Mouse (Mus musculus) embryonic stem cell, embryonic (primary cell): Measurements from ENCODE around the gene Wdr20.

ENCODE experiments used
- CTCF ChIA-PET, 4 experiments: fragments of 300-600 bp in 2 of 4; fragments of 350-600 bp in 2 of 4; sonication (Branson Sonifier 250); formaldehyde crosslinking; loops; one replicate each; lab custom pipeline; 2022; ENCODE audit warnings: inconsistent platforms in 2 of 4; lab: Charles Lee
- POLR2A ChIA-PET, 4 experiments: fragments of 300-600 bp in 2 of 4; fragments of 350-600 bp in 2 of 4; sonication (Branson Sonifier 250); formaldehyde crosslinking; loops; one replicate each; lab custom pipeline; 2022; ENCODE audit warnings: antibody characterized with exemption in 4 of 4, inconsistent platforms in 1 of 4; lab: Charles Lee

Gene Wdr20

GRCm38 (mm10) chr12:110784211-110784610, 46.5 kb downstream of the Wdr20 start:
- ChIA-PET CTCF (interaction anchor here in 3 of 4 experiments (0.9 to 1.5 kb wide), 8 partner anchors 13 to 152 kb away, joined by 3 to 12 read pairs (median 3); no protein-coding TSS in a partner anchor), POLR2A (interaction anchor here in 2 of 4 experiments (0.8 to 1.6 kb wide), 10 partner anchors 13 to 1962 kb away, joined by 3 to 5 read pairs (median 3); partner anchors contain the start of gene Hsp90aa1 (in 1 of the 2))

GRCm38 (mm10) chr12:110786243-110786642, 48.5 kb downstream of the Wdr20 start:
- POLR2A ChIA-PET = interaction anchor here in 1 of 4 experiments (2.5 kb wide), 1 partner anchor 29 kb away, joined by 5 read pairs; no protein-coding TSS in a partner anchor
- CTCF ChIA-PET = no interaction called here

- ChIA-PET CTCF (interaction anchor here in 1 of 4 experiments (1.0 kb wide), 1 partner anchor 12 kb away, joined by 3 read pairs; no protein-coding TSS in a partner anchor), POLR2A (interaction anchor here in 2 of 4 experiments (0.6 to 4.0 kb wide), 9 partner anchors 9 to 136 kb away, joined by 3 to 31 read pairs (median 3); no protein-coding TSS in a partner anchor)
Observed at GRCm38 (mm10) chr12:110790580-110790979, 52.8 kb downstream of the Wdr20 start.

GRCm38 (mm10) chr12:110791026-110791425, 53.3 kb downstream of the Wdr20 start:
- ChIA-PET CTCF (interaction anchor here in 1 of 4 experiments (1.0 kb wide), 1 partner anchor 11 kb away, joined by 3 read pairs; no protein-coding TSS in a partner anchor), POLR2A (interaction anchor here in 2 of 4 experiments (1.4 to 4.0 kb wide), 5 partner anchors 8 to 87 kb away, joined by 3 to 31 read pairs (median 4); no protein-coding TSS in a partner anchor)

GRCm38 (mm10) chr12:110795035-110795434, 57.3 kb downstream of the Wdr20 start:
- POLR2A ChIA-PET = interaction anchor here in 3 of 4 experiments (0.5 to 2.4 kb wide), 7 partner anchors 10 to 1064 kb away, joined by 3 to 8 read pairs (median 3); partner anchors contain the start of gene Wdr20 (in 1 of the 3)

GRCm38 (mm10) chr12:110796748-110797147, 59.0 kb downstream of the Wdr20 start:
- CTCF ChIA-PET = interaction anchor here in 3 of 4 experiments (0.6 to 1.4 kb wide), 5 partner anchors 8 to 1358 kb away, joined by 3 to 4 read pairs (median 4); no protein-coding TSS in a partner anchor
- POLR2A ChIA-PET = interaction anchor here (0.6 to 2.4 kb wide), 9 partner anchors 10 to 246 kb away, joined by 3 to 8 read pairs (median 3); no protein-coding TSS in a partner anchor

More at GRCm38 (mm10) chr12:110795035-110795434, 57.3 kb downstream of the Wdr20 start:
- CTCF ChIA-PET = interaction anchor here in 2 of 4 experiments (0.5 to 0.6 kb wide), 2 partner anchors 96 to 646 kb away, joined by 3 to 7 read pairs; no protein-coding TSS in a partner anchor

GRCm38 (mm10) chr12:110797202-110797601, 59.5 kb downstream of the Wdr20 start:
- CTCF ChIA-PET = interaction anchor here in 3 of 4 experiments (0.6 to 1.4 kb wide), 5 partner anchors 9 to 1358 kb away, joined by 3 to 4 read pairs (median 4); no protein-coding TSS in a partner anchor
- POLR2A ChIA-PET = interaction anchor here (0.6 to 1.5 kb wide), 10 partner anchors 9 to 189 kb away, joined by 3 to 6 read pairs (median 3); partner anchors contain the start of gene Wdr20 (in 1 of the 4)

- POLR2A ChIA-PET = interaction anchor here in 3 of 4 experiments (0.6 to 2.4 kb wide), 12 partner anchors 10 to 103 kb away, joined by 3 to 11 read pairs (median 4); partner anchors contain the start of gene Wdr20 (in 1 of the 3)
- CTCF ChIA-PET = interaction anchor here in 2 of 4 experiments (0.6 to 1.4 kb wide), 4 partner anchors 10 to 94 kb away, joined by 3 to 6 read pairs (median 4); no protein-coding TSS in a partner anchor
Observed at GRCm38 (mm10) chr12:110797842-110798431, 60.2 kb downstream of the Wdr20 start.

- ChIA-PET POLR2A (interaction anchor here (0.6 to 2.4 kb wide), 17 partner anchors 9 to 118 kb away, joined by 3 to 11 read pairs (median 4); partner anchors contain the start of gene Hsp90aa1 (in 2 of the 4)), CTCF (interaction anchor here in 2 of 4 experiments (0.6 to 1.4 kb wide), 2 partner anchors 9 to 222 kb away, joined by 4 to 17 read pairs; no protein-coding TSS in a partner anchor)
Observed at GRCm38 (mm10) chr12:110799226-110799625, 61.5 kb downstream of the Wdr20 start.

GRCm38 (mm10) chr12:110801876-110802464, 64.2 kb downstream of the Wdr20 start:
- ChIA-PET POLR2A (interaction anchor here (0.5 to 5.6 kb wide), 20 partner anchors 8 to 191 kb away, joined by 3 to 31 read pairs (median 4); partner anchors contain the start of gene Wdr20 (in 3 of the 4)), CTCF (interaction anchor here in 2 of 4 experiments (1.1 to 2.5 kb wide), 5 partner anchors 9 to 383 kb away, joined by 3 to 9 read pairs (median 4); no protein-coding TSS in a partner anchor)

- POLR2A ChIA-PET = interaction anchor here (0.5 to 5.6 kb wide), 20 partner anchors 10 to 385 kb away, joined by 3 to 31 read pairs (median 4); partner anchors contain the start of gene Wdr20 (in 2 of the 4)
- CTCF ChIA-PET = interaction anchor here in 2 of 4 experiments (1.1 to 2.5 kb wide), 5 partner anchors 10 to 384 kb away, joined by 3 to 9 read pairs (median 4); no protein-coding TSS in a partner anchor
Observed at GRCm38 (mm10) chr12:110802674-110803297, 65.0 kb downstream of the Wdr20 start.

- CTCF ChIA-PET = interaction anchor here in 2 of 4 experiments (0.6 to 1.0 kb wide), 8 partner anchors 19 to 130 kb away, joined by 3 to 7 read pairs (median 4); no protein-coding TSS in a partner anchor
- POLR2A ChIA-PET = interaction anchor here (0.5 to 5.6 kb wide), 23 partner anchors 11 to 309 kb away, joined by 3 to 31 read pairs (median 4); partner anchors contain the start of gene Wdr20 (in 1 of the 4)
Observed at GRCm38 (mm10) chr12:110804261-110804660, 66.5 kb downstream of the Wdr20 start.

- POLR2A ChIA-PET = interaction anchor here in 3 of 4 experiments (0.8 to 5.6 kb wide), 11 partner anchors 10 to 233 kb away, joined by 3 to 31 read pairs (median 3); partner anchors contain the start of genes Wdr20 (in 2 of the 3) and Rcor1 (in 1 of the 3)
Observed at GRCm38 (mm10) chr12:110806301-110806970, 68.7 kb downstream of the Wdr20 start.

GRCm38 (mm10) chr12:110808430-110808829, 70.7 kb downstream of the Wdr20 start:
- POLR2A ChIA-PET = interaction anchor here (0.9 to 3.5 kb wide), 24 partner anchors 9 to 181 kb away, joined by 3 to 11 read pairs (median 4); partner anchors contain the start of genes Hsp90aa1 (in 1 of the 4) and Wdr20 (in 1 of the 4)
- CTCF ChIA-PET = interaction anchor here in 2 of 4 experiments (0.6 to 2.1 kb wide), 5 partner anchors 9 to 30 kb away, joined by 3 to 4 read pairs (median 3); no protein-coding TSS in a partner anchor

More at GRCm38 (mm10) chr12:110806301-110806970, 68.7 kb downstream of the Wdr20 start:
- CTCF ChIA-PET = no interaction called here

GRCm38 (mm10) chr12:110808848-110809247, 71.1 kb downstream of the Wdr20 start:
- POLR2A ChIA-PET = interaction anchor here (0.9 to 3.5 kb wide), 29 partner anchors 8 to 182 kb away, joined by 3 to 11 read pairs (median 4); partner anchors contain the start of genes Hsp90aa1 (in 1 of the 4), Wdr20 (in 1 of the 4) and Zfp839 (in 1 of the 4)
- CTCF ChIA-PET = interaction anchor here in 2 of 4 experiments (0.8 to 2.1 kb wide), 4 partner anchors 9 to 18 kb away, joined by 3 to 4 read pairs (median 4); no protein-coding TSS in a partner anchor

- ChIA-PET CTCF (interaction anchor here in 1 of 4 experiments (0.6 kb wide), 1 partner anchor 87 kb away, joined by 11 read pairs; no protein-coding TSS in a partner anchor), POLR2A (interaction anchor here in 3 of 4 experiments (0.6 to 1.5 kb wide), 6 partner anchors 18 to 737 kb away, joined by 3 to 4 read pairs (median 4); no protein-coding TSS in a partner anchor)
Observed at GRCm38 (mm10) chr12:110813132-110813531, 75.4 kb downstream of the Wdr20 start.
